Mouse (Mus musculus): ENCODE results near the gene Slc35c1.

The Slc35c1 gene

GRCm38 (mm10) chr2:92459921-92460707 is at the start of gene Slc35c1:
Slc35c1 (minus strand) TSS chr2:92460538.
- DNase-seq (ENCODE audit: low spot score in 2 of 2) = peak; percentile 29 to 55

- no peak for DNase-seq (ENCODE audit: low spot score in 2 of 2)
Observed at GRCm38 (mm10) chr2:92505291-92505690, 45.0 kb upstream of the Slc35c1 start.

GRCm38 (mm10) chr2:92503421-92503820 is 43.1 kb upstream of the Slc35c1 start:
- DNase-seq (ENCODE audit: low spot score in 2 of 2) = no peak

GRCm38 (mm10) chr2:92499701-92500322 is 39.5 kb upstream of the Slc35c1 start:
- no peak for DNase-seq (ENCODE audit: low spot score in 2 of 2)

- no peak for DNase-seq (ENCODE audit: low spot score in 2 of 2)
Observed at GRCm38 (mm10) chr2:92497112-92497511, 36.8 kb upstream of the Slc35c1 start.

- DNase-seq (ENCODE audit: low spot score in 2 of 2) = no peak
Observed at GRCm38 (mm10) chr2:92496681-92497080, 36.3 kb upstream of the Slc35c1 start.

GRCm38 (mm10) chr2:92494956-92495355 is 34.6 kb upstream of the Slc35c1 start:
- no peak for DNase-seq (ENCODE audit: low spot score in 2 of 2)

GRCm38 (mm10) chr2:92494423-92494822 is 34.1 kb upstream of the Slc35c1 start:
- no peak for DNase-seq (ENCODE audit: low spot score in 2 of 2)

- no peak for DNase-seq (ENCODE audit: low spot score in 2 of 2)
Observed at GRCm38 (mm10) chr2:92493656-92494390, 33.5 kb upstream of the Slc35c1 start.

- DNase-seq (ENCODE audit: low spot score in 2 of 2) = peak in 1 of 2 experiments; percentile 22
Observed at GRCm38 (mm10) chr2:92491950-92492501, 31.7 kb upstream of the Slc35c1 start.

GRCm38 (mm10) chr2:92490541-92490940 is 30.2 kb upstream of the Slc35c1 start:
- no peak for DNase-seq (ENCODE audit: low spot score in 2 of 2)

- DNase-seq (ENCODE audit: low spot score in 2 of 2) = no peak
Observed at GRCm38 (mm10) chr2:92487791-92488190, 27.5 kb upstream of the Slc35c1 start.

- DNase-seq (ENCODE audit: low spot score in 2 of 2) = no peak
Observed at GRCm38 (mm10) chr2:92486911-92487310, 26.6 kb upstream of the Slc35c1 start.

- DNase-seq (ENCODE audit: low spot score in 2 of 2) = peak; percentile 63 to 74
Observed at GRCm38 (mm10) chr2:92486403-92486802, 26.1 kb upstream of the Slc35c1 start.

GRCm38 (mm10) chr2:92485640-92486295 is 25.4 kb upstream of the Slc35c1 start:
- DNase-seq (ENCODE audit: low spot score in 2 of 2) = peak; percentile 52 to 63

- no peak for DNase-seq (ENCODE audit: low spot score in 2 of 2)
Observed at GRCm38 (mm10) chr2:92484256-92485025, 24.1 kb upstream of the Slc35c1 start.

GRCm38 (mm10) chr2:92483505-92483904 is 23.2 kb upstream of the Slc35c1 start:
- no peak for DNase-seq (ENCODE audit: low spot score in 2 of 2)

- DNase-seq (ENCODE audit: low spot score in 2 of 2) = no peak
Observed at GRCm38 (mm10) chr2:92482551-92482950, 22.2 kb upstream of the Slc35c1 start.

- DNase-seq (ENCODE audit: low spot score in 2 of 2) = no peak
Observed at GRCm38 (mm10) chr2:92478313-92478688, 18.0 kb upstream of the Slc35c1 start.

- no peak for DNase-seq (ENCODE audit: low spot score in 2 of 2)
Observed at GRCm38 (mm10) chr2:92477672-92478312, 17.5 kb upstream of the Slc35c1 start.

Measured in urinary bladder, adult 18-20 months (tissue).